Mouse (Mus musculus): ENCODE results near the gene Taar7e.

GRCm38 (mm10) chr10:24037314-24037713 lies at the start of gene Taar7e:
- TF ChIP-seq CTCF (IDR thresholded peaks at IDR 0.05; ENCODE audit: low read depth, low read length) (no peak), POLR2A (IDR thresholded peaks at IDR 0.05; ENCODE audit: extremely low read depth, insufficient read depth, low read length) (no peak)
